Mouse (Mus musculus): Measurements from ENCODE around the gene Bcas2.
"Not testable (repeated sequence)": the region's sequence is repeated elsewhere in the genome, so short reads cannot be mapped to it uniquely, and the experiment has no call there.

Gene Bcas2

DNA sequence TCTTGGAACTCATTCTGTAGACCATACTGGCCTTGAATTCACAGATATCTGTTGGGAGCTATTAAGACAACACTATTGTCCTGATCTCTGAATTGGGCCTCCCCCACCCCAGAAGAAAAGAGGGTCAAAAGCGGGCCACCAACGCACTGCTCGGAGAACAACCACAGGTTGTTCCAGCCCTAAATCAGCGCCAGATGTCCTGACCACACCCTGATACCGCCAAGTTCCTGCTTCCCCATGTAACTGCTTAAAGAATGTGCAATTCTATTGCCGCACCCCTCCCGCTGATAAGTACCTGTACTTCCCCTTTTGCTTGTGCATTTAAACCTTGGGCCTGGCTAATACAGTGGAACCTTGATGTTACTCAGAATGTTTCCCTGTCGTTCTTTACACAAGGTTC lies 43.9 kb downstream of the Bcas2 start:
- not testable (repeated sequence) for DNase-seq (ENCODE audit: low read depth, low spot score)

DNA sequence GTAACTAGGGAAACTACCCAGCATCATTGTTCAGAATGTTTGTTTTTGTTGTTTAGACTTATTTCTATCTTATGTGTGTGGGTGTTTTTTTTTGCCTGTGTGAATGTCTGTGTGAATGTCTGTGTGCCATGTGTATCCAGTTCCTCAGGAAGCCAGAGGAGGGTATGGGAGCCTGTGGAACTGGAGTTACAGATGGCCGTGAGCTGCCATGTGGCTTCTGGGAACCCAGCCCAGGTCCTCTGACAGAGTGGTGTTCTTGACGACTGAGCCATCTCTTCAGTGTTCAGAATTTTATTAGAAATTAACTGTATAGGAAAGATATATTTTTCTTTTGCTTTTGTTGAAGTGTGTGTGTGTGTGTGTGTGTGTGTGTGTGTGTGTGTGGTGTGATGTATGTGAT lies 50.0 kb downstream of the Bcas2 start:
- DNase-seq (ENCODE audit: low read depth, low spot score), result no peak

DNA sequence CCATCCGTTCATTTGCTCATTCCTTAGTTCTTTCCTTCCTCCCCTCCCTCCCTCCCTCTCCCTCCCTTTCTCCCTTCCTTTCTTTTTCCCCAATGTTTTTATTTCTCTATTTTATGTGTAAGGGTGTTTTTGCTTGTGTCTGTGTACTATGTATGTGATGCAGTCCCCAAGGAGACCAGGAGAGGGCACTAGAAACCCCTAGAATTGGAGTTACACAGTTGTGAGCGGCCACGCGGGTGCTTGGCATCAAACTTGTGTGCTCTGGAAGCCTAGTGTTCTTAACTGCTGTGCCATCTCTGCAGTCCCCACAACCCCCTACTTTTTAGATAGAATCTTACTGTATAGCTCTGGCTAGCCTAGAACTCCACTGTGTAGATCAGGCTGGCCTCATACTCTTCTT lies 52.3 kb downstream of the Bcas2 start:
- peak; percentile 23 for DNase-seq (ENCODE audit: low read depth, low spot score)

DNA sequence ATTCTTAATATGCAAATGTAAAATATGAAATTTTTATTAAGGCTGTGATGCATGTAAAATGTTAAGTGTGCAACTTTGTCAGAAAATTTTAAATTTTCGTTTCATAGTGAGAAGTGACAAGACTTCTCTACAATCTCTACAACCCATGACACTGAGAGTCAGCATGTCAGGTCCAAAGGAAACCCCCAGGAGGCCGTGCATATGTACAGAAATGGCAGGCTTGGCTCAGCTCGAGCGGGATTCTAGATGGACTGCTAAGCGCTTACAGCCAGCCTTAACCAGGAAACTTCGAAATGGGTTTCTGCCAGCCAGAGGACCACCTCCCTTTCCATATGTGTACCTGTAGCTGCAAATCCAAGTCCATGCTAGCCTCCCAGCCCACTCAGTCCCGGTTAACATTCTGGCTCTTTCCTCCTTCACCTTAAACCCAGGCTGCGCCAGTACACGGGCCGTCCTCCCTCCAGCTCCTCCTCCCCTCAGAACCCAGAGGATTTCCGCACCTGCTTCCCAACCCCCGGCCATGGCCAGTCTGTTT lies 52.8 kb downstream of the Bcas2 start:
- DNase-seq (ENCODE audit: low read depth, low spot score), result no peak

DNA sequence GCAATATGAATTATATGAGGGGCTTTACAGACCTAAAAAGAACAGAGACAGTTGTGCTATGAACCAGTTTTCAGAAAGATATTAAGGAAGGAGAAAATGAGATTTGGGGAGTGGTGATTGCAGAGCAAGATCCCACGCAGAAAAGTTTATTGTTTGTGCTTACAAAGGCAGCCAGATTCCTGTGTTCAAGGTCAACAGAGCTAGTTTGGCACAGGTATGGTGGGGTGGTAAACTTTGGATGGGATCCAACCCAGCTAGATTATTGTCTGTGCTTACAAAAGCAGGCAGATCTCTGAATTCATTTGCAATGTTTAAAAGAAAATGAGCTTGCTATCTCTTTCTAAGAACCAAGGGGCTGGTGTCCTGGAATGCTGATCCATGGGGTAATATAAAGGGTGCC lies 56.3 kb downstream of the Bcas2 start:
- no peak for DNase-seq (ENCODE audit: low read depth, low spot score)
